Mouse (Mus musculus) hindbrain, embryonic 14.5 days (tissue): ENCODE measurements around the gene Nkpd1. TPM values are rescaled to one million over a fixed set of nuclear protein-coding genes. Genes with fewer than 3 reads are reported as not detected.

Experiments
- ATAC-seq: fragments of 200-750 bp; cut with Nextera tagmentation; 2 replicates; pipeline ENCODE4 v1.8.0; 2017; ENCODE audit warnings: moderate number of reproducible peaks, mild to moderate bottlenecking, moderate TSS enrichment, moderate library complexity; ENCODE audit not compliant: low FRiP score
- DNase-seq: peaks from one replicate; pipeline ENCODE4 v3.0.0-alpha.2; 2015; ENCODE audit warnings: low spot score
- H3K27ac ChIP-seq: fragments of 300-500 bp; sonication (generic); 2 replicates; pipeline ENCODE4 v1.5.1; 2014; ENCODE audit warnings: mild to moderate bottlenecking, moderate library complexity
- H3K27me3 ChIP-seq: fragments of 300-500 bp; sonication (generic); 2 replicates; pipeline ENCODE4 v1.6.1; 2014; ENCODE audit warnings: mild to moderate bottlenecking, low read length, mixed read lengths; ENCODE audit not compliant: control insufficient read depth, insufficient read depth
- H3K36me3 ChIP-seq: fragments of 300-500 bp; sonication (generic); replicated peaks from 2 replicates; pipeline ENCODE4 v1.6.1; 2014; ENCODE audit not compliant: control insufficient read depth, insufficient read depth
- H3K4me1 ChIP-seq: fragments of 300-500 bp; sonication (generic); replicated peaks from 2 replicates; pipeline ENCODE4 v1.6.1; 2014; ENCODE audit warnings: antibody characterized with exemption, low read length, mixed read lengths; ENCODE audit not compliant: control insufficient read depth, insufficient read depth
- H3K4me2 ChIP-seq: fragments of 300-500 bp; sonication (generic); replicated peaks from 2 replicates; pipeline ENCODE4 v1.6.1; 2014; ENCODE audit warnings: mild to moderate bottlenecking, moderate library complexity
- H3K4me3 ChIP-seq: fragments of 300-500 bp; sonication (generic); replicated peaks from 2 replicates; pipeline ENCODE4 v1.5.1; 2014; ENCODE audit warnings: mild to moderate bottlenecking, low read length
- H3K9ac ChIP-seq: fragments of 300-500 bp; sonication (generic); 2 replicates; pipeline ENCODE4 v1.6.1; 2014
- H3K9me3 ChIP-seq: fragments of 300-500 bp; sonication (generic); 2 replicates; pipeline ENCODE4 v1.6.1; 2016; ENCODE audit warnings: low read length; ENCODE audit not compliant: control insufficient read depth
- WGBS: fragments of 180-500 bp; shearing (Covaris S2); extraction: QIAGEN DNeasy Blood & Tissue Kit; methylation state at CpG from one replicate; pipeline ENCODE4 v1.1.7; 2014; 5-methylcytosine and 5-hydroxymethylcytosine counted together
- polyA plus RNA-seq: library from polyadenylated mRNA; unstranded; fragments of >200 nt; fragmentation: Nextera tagmentation; extraction: Ambion mirVana; gene quantifications from 2 replicates; pipeline ENCODE4 v1.2.1, GENCODE M21; 2014

The Nkpd1 gene
- polyA plus RNA-seq, 1 experiment from 2014 or later: 0.98 TPM

DNA sequence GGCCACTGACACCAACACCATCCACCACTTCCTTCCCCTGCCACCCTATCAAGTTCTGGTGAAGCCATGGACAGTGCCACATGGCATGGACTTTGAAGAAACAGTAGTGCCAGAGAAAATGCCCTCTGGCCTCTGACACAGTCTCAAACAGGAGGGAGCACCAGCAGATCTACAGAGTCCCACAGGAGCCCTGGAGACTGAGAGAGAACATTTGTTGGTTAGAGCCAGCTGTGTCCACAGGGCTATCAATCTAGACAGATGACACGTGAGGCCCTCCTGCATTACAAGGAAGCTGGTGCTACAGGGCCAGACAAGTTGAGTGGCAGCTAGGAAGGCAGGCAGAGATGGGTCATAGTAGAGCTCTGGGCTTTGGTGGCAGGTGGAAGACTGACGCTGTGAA is 34.8 kb downstream of the Nkpd1 start:
- Histone ChIP-seq H3K9me3 (no peaks in the 10 kb centered on the region), H3K27me3 (no peaks in the 10 kb centered on the region), H3K27ac (no peak overlapping the region), H3K9ac (no peak overlapping the region), H3K4me2 (no peak overlapping the region), H3K4me1 (no peaks in the 10 kb centered on the region), H3K36me3 (peaks cover 22% of the 10 kb centered on the region; the same call in 1 of the 2 replicates), H3K4me3 (no peak overlapping the region)
- DNase-seq (no peak), ATAC-seq (no peak)
- WGBS: 47% methylated on average over 2 of the region's 2 CpGs

DNA sequence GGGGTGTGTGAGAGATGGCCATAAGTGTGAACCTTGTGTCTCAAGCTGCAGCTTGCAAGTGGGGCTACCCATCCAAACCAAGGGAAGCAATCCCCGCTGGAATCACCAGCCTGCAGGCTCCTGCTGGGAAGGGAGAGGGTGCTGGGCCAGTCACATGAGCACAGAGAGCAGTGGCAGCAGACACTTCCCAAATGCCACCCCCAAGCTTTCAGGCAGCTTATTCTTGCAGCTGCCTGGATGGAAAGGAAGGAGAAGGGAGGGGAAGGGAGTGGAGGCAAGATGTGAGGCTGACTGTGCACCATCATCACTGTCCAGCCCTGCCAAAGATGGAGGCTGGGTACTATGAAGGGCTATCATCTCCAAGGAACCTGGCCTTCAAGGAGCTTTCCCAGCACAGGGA is 36.5 kb downstream of the Nkpd1 start:
- no peaks in the 10 kb centered on the region for H3K27me3 ChIP-seq
- no peak overlapping the region for H3K4me2 ChIP-seq
- H3K4me1 ChIP-seq: peaks cover 7% of the 10 kb centered on the region
- ATAC-seq: no peak
- H3K9me3 ChIP-seq: no peaks in the 10 kb centered on the region
- 0 out of 2 replicates have a peak overlapping the region, but pooled peaks have one; percentile 1 for H3K9ac ChIP-seq
- no peak overlapping the region for H3K4me3 ChIP-seq
- no peak for DNase-seq
- no peak overlapping the region for H3K27ac ChIP-seq
- peaks cover 22% of the 10 kb centered on the region; the same call in 1 of the 2 replicates for H3K36me3 ChIP-seq
- 87% methylated on average over 1 of the region's 1 CpGs for WGBS

DNA sequence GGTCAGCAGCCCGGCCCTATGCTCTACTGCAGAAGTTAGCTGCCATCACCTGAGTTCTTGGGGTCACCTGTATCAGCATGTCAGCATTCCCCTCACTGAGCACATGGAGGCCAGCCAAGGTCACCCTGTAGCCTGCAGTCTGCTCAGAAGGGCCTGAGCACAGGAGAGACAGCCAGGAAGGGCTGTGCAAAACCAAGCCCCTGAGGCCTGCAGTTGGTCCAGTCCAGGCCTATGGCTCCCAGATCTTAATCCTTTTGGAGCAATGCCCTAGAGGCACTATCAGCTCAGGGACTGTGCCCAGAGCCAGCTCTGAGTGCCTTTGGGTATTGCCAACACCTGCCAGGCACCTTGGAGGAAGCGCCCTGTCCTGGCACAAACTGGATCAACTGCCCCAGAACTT is 39.4 kb downstream of the Nkpd1 start:
- ATAC-seq: no peak
- Histone ChIP-seq H3K4me1 (peaks cover 29% of the 10 kb centered on the region), H3K9ac (no peak overlapping the region), H3K4me3 (no peak overlapping the region), H3K27me3 (no peaks in the 10 kb centered on the region), H3K36me3 (peaks cover 22% of the 10 kb centered on the region; the same call in 1 of the 2 replicates), H3K9me3 (no peaks in the 10 kb centered on the region), H3K4me2 (no peak overlapping the region), H3K27ac (no peak overlapping the region)
- 96% methylated on average over 2 of the region's 2 CpGs for WGBS
- DNase-seq: no peak

DNA sequence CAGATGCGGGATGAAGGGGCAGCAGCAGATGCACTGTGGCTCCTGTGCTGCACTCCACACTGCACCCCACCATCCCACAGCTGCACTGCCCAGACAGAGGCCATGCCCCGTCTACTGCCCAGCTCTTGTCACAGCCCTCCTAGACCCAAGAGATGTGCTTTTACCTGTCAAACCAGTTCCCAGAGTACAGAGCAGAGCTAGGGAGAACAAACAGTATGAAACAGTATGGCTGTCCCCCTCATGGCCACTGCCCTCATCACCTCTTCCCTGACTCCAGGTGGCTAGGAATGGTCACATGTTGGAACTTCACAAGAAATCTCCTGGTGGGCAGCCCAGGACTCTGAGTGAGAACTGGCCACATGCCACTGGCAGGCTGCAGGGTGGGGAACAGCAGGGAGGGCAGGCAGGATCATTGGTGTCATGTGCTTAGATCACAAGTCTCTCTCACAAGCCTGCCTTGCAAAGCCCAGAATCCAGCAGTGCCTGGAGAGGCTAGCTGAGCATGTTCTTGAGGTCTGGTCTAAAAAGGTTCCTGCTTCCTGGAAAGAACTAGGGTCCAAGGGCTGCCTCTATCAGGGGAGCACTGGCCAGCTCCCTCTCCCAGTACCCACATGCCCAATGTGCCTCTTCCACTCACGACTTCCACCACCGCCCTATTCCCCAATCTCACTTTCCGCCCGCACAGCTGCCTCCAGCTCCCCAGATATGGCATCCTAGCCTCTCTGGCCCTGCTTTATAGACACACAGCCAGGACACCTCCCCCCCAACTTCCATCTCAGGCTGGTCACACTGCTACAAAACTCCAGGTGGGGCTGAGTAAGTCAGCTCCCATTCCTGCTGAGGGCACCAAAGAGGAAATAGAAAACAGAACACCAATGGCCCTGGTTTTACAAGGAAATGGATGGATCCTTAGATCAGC is 40.6 kb downstream of the Nkpd1 start:
- H3K9ac ChIP-seq: peak overlapping the region; percentile 8; the same call in 1 of the 2 replicates
- peaks cover 33% of the 10 kb centered on the region for H3K4me1 ChIP-seq
- WGBS: 96% methylated on average over 6 of the region's 6 CpGs
- ATAC-seq (no peak), DNase-seq (no peak)
- no peak overlapping the region for H3K27ac ChIP-seq
- 0 out of 2 replicates have a peak, but pooled peaks cover 14% of the 10 kb centered on the region for H3K36me3 ChIP-seq
- 0 out of 2 replicates have a peak overlapping the region, but pooled peaks have one; percentile 5 for H3K4me3 ChIP-seq
- H3K27me3 ChIP-seq: no peaks in the 10 kb centered on the region
- no peaks in the 10 kb centered on the region for H3K9me3 ChIP-seq
- peak overlapping the region; percentile 97 for H3K4me2 ChIP-seq

DNA sequence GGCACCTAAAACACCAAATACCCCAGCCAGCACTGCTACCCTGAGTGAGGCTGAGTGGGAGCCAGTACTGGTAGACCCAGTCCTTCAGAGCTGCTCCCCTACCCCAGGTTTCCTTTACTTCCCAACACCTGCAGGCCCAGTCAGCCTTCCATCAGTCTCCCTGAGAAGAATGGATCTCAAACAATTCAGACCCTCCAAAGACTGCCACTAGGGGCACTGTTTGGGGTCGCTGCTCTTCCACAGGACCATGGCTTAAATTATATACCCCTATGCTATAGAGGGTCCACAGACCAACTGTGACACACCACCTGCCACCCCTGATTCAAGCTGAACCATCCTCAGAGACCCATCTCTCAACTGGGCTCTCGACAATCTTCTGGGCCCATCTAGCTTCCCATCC is 41.3 kb downstream of the Nkpd1 start:
- WGBS: 30% methylated on average over 2 of the region's 2 CpGs
- Histone ChIP-seq H3K4me3 (0 out of 2 replicates have a peak overlapping the region, but pooled peaks have one; percentile 5), H3K36me3 (peaks cover 12% of the 10 kb centered on the region; the same call in 1 of the 2 replicates), H3K9me3 (no peaks in the 10 kb centered on the region), H3K27ac (no peak overlapping the region), H3K9ac (peak overlapping the region; percentile 8; the same call in 1 of the 2 replicates), H3K4me2 (peak overlapping the region; percentile 97), H3K27me3 (no peaks in the 10 kb centered on the region), H3K4me1 (peaks cover 36% of the 10 kb centered on the region)
- ATAC-seq (no peak), DNase-seq (peak; percentile 47)

DNA sequence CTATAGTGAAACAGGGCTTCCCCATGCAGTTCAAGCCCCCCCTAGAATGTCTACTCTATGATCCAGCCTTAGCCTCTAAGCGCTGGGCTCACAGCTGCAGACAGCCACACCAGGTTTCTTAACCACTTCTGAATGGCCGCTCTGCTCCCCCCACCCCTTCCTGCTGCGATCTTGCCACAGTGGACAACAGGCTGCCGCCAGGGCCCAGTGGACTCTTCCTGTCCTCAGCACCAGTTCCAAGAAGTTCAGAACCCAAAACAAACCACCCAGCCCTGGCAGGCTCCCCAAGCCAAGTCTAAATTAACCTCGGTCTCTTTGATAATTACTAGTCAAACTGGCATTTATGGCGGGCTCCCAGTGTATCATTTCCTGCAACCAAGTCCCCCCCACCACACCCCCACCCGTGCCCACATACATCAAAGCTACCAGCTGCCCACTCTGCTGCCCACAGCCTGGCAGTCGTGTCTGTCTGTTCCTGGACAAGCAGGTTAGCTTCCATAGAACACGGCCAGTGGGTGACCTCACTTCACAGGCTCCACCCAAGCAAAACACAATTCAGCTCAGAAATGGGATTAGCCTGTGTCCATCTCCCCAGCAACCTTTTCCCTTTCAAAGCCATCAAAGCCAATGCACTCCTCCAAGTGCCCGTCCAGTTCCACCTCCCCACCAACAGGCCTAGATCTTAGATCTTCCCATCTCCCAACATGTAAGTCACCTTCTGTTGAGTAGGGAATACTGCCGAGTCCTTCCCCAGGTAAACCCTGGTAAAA is 43.0 kb downstream of the Nkpd1 start:
- no peak for DNase-seq
- Histone ChIP-seq H3K4me3 (peak overlapping the region; percentile 99), H3K9me3 (no peaks in the 10 kb centered on the region), H3K27ac (peak overlapping the region; percentile 98; the same call in 1 of the 2 replicates), H3K36me3 (peaks cover 19% of the 10 kb centered on the region), H3K4me2 (peak overlapping the region; percentile 97), H3K9ac (peak overlapping the region; percentile 96), H3K27me3 (no peaks in the 10 kb centered on the region), H3K4me1 (peaks cover 36% of the 10 kb centered on the region)
- no peak for ATAC-seq
- WGBS: 32% methylated on average over 11 of the region's 11 CpGs

DNA sequence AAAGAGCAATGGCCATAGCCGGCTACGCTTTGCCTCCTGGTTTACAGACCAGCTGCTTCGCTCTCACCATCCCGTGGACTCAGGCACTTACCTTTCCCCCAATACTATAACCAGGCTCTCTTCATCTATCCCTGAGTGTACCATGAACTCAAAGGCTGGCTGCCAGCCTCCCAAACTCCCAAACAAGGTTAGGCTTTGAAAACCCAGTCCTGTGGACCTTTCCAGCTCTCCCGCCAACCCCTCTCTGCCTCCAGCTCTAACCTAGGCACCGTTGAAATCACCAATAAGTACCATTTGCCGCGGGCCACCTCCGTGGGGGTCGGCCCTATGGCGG is 43.8 kb downstream of the Nkpd1 start:
- no peaks in the 10 kb centered on the region for H3K27me3 ChIP-seq
- peaks cover 17% of the 10 kb centered on the region for H3K36me3 ChIP-seq
- ATAC-seq (no peak), DNase-seq (no peak)
- peak overlapping the region; percentile 99 for H3K4me3 ChIP-seq
- H3K4me1 ChIP-seq: peaks cover 36% of the 10 kb centered on the region
- peak overlapping the region; percentile 96 for H3K9ac ChIP-seq
- no peaks in the 10 kb centered on the region for H3K9me3 ChIP-seq
- WGBS: 1% methylated on average over 11 of the region's 11 CpGs
- peak overlapping the region; percentile 97 for H3K4me2 ChIP-seq
- H3K27ac ChIP-seq: peak overlapping the region; percentile 98

DNA sequence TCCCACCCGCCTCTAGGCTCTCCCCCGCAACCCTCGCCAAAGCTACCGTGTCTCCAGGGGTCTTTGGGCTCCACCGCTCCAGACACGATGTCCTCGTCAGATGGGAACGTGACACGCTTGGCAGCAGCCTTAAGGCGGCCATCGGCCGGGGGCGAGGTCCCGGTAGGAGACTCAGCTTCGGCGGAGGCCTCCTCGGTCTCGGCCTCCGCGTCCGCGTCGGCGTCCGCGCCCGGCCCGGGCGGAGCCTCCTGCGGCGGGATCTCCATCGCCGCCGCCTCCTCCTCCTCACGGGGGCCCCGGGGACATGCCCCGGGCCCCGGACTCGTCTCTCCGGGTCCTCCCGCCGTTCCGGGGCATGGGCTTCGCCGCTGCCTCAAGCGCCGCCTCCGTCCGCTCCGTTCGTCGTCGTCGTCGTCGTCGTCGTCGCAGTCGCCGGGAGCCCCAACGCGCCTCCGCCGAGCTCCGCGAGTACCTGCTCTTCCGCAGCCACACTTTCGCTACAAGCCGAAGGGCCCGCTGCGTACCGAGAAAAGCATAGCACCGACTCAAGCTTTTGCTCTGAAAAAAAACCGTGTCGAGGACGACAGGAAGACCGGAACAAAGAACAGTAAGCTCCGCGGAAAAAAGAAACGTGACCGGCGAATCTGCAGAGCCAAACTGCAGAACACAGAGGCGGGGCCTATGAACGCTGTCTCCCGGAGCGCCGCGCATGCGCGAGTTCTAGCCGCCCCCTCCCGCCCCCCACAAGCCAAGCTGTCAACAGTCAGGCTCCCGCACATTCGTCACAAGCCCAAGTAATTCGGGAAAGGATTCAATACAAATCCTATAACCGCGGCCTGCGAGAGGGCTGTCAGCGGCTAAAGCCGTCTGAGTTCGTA is 44.4 kb downstream of the Nkpd1 start:
- H3K9ac ChIP-seq: peak overlapping the region; percentile 96
- no peaks in the 10 kb centered on the region for H3K27me3 ChIP-seq
- peak; percentile 92 for ATAC-seq
- DNase-seq: peak; percentile 98
- no peaks in the 10 kb centered on the region for H3K9me3 ChIP-seq
- peaks cover 36% of the 10 kb centered on the region for H3K4me1 ChIP-seq
- H3K36me3 ChIP-seq: peaks cover 18% of the 10 kb centered on the region
- H3K27ac ChIP-seq: peak overlapping the region; percentile 98
- peak overlapping the region; percentile 99 for H3K4me3 ChIP-seq
- H3K4me2 ChIP-seq: peak overlapping the region; percentile 97
- WGBS: under 1% methylated on average over 97 of the region's 102 CpGs
